Mouse (Mus musculus): Measurements from ENCODE around the gene A030005K14Rik.

The A030005K14Rik gene

GRCm38 (mm10) chr1:83036892-83037667, 22.1 kb downstream of the A030005K14Rik start:
- no peak for DNase-seq (ENCODE audit: low spot score)

- DNase-seq (ENCODE audit: low spot score): no peak
Observed at GRCm38 (mm10) chr1:83034509-83034908, 24.7 kb downstream of the A030005K14Rik start.

- DNase-seq (ENCODE audit: low spot score): no peak
Observed at GRCm38 (mm10) chr1:83032508-83032907, 26.7 kb downstream of the A030005K14Rik start.

DNA sequence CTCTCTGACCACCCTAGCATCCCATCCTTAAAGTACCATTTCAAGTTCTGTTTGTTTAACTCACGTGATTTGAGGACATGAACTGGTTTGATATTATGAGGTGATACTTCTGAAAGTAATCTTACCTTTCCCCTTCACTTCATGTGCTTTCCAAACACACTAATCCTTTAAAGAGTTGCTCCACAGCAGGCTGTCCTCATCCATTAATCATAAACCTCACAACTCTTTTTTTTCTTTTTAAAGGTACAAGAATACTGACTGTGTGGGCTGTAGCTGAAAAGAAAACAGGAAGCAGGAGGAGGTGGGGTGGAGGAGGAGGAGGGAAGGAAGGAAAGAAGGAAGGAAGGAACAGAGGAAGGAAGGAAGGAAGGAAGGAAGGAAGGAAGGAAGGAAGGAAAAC, 27.2 kb downstream of the A030005K14Rik start:
- no peak for DNase-seq (ENCODE audit: low spot score)

GRCm38 (mm10) chr1:83016556-83016955, 42.6 kb downstream of the A030005K14Rik start:
- no peak for DNase-seq (ENCODE audit: low spot score)

GRCm38 (mm10) chr1:83015329-83015879, 43.8 kb downstream of the A030005K14Rik start:
- no peak for DNase-seq (ENCODE audit: low spot score)

GRCm38 (mm10) chr1:83014477-83014876, 44.7 kb downstream of the A030005K14Rik start:
- no peak for DNase-seq (ENCODE audit: low spot score)
